Mouse (Mus musculus) midbrain, embryonic 13.5 days (tissue): ENCODE data around the gene Dlg2. TPM values are rescaled to one million over a fixed set of nuclear protein-coding genes. Genes with fewer than 3 reads are reported as not detected.

Experiments
- ATAC-seq: fragments of 200-750 bp; cut with Nextera tagmentation; 2 replicates; pipeline ENCODE4 v1.8.0; 2017; ENCODE audit warnings: mild to moderate bottlenecking, moderate TSS enrichment, moderate library complexity
- H3K27ac ChIP-seq: fragments of 300-500 bp; sonication (generic); 2 replicates; pipeline ENCODE4 v1.5.1; 2015; ENCODE audit warnings: inconsistent platforms, mild to moderate bottlenecking, moderate library complexity
- H3K27me3 ChIP-seq: fragments of 300-500 bp; sonication (generic); 2 replicates; pipeline ENCODE4 v1.6.1; 2015; ENCODE audit warnings: mild to moderate bottlenecking, inconsistent platforms
- H3K36me3 ChIP-seq: fragments of 300-500 bp; sonication (generic); 2 replicates; pipeline ENCODE4 v1.6.1; 2015; ENCODE audit warnings: mild to moderate bottlenecking, inconsistent platforms
- H3K4me1 ChIP-seq: fragments of 300-500 bp; sonication (generic); replicated peaks from 2 replicates; pipeline ENCODE4 v1.6.1; 2015; ENCODE audit warnings: inconsistent platforms
- H3K4me2 ChIP-seq: fragments of 300-500 bp; sonication (generic); replicated peaks from 2 replicates; pipeline ENCODE4 v1.6.1; 2015; ENCODE audit warnings: moderate library complexity, mild to moderate bottlenecking, inconsistent platforms
- H3K4me3 ChIP-seq: fragments of 300-500 bp; sonication (generic); replicated peaks from 2 replicates; pipeline ENCODE4 v1.5.1; 2015; ENCODE audit warnings: mild to moderate bottlenecking, inconsistent platforms
- H3K9ac ChIP-seq: fragments of 300-500 bp; sonication (generic); replicated peaks from 2 replicates; pipeline ENCODE4 v1.6.1; 2015; ENCODE audit warnings: mild to moderate bottlenecking, inconsistent platforms
- H3K9me3 ChIP-seq: fragments of 300-500 bp; sonication (generic); 2 replicates; pipeline ENCODE4 v1.6.1; 2016; ENCODE audit warnings: mild to moderate bottlenecking, inconsistent platforms
- WGBS: fragments of 180-500 bp; shearing (Covaris S2); methylation state at CpG from one replicate; pipeline ENCODE4 v1.1.7; 2015; 5-methylcytosine and 5-hydroxymethylcytosine counted together
- polyA plus RNA-seq: library from polyadenylated mRNA; unstranded; fragments of >200 nt; fragmentation: Nextera tagmentation; extraction: Ambion mirVana; gene quantifications from 2 replicates; pipeline ENCODE4 v1.2.1, GENCODE M21; 2015

The Dlg2 gene
- polyA plus RNA-seq, 1 experiment from 2014 or later: 13.0 TPM

- Histone ChIP-seq H3K4me1 (peaks cover 20% of the 10 kb centered on the region), H3K4me2 (peak overlapping the region; percentile 70), H3K9ac (no peak overlapping the region), H3K27me3 (peaks cover 34% of the 10 kb centered on the region), H3K4me3 (no peak overlapping the region), H3K27ac (no peak overlapping the region), H3K9me3 (no peaks in the 10 kb centered on the region), H3K36me3 (no peaks in the 10 kb centered on the region)
- no peak for ATAC-seq
- WGBS: 34% methylated on average over 5 of the region's 5 CpGs
Observed at GRCm38 (mm10) chr7:92180029-92180428, 1703.6 kb downstream of the Dlg2 start.

- 17% methylated on average over 29 of the region's 29 CpGs for WGBS
- peak; percentile 77 for ATAC-seq
- Histone ChIP-seq H3K9me3 (no peaks in the 10 kb centered on the region), H3K4me1 (peaks cover 20% of the 10 kb centered on the region), H3K36me3 (no peaks in the 10 kb centered on the region), H3K4me3 (peak overlapping the region; percentile 36), H3K27me3 (peaks cover 34% of the 10 kb centered on the region), H3K9ac (peak overlapping the region; percentile 48), H3K4me2 (peak overlapping the region; percentile 70), H3K27ac (no peak overlapping the region)
Observed at GRCm38 (mm10) chr7:92180591-92181587, 1704.4 kb downstream of the Dlg2 start.

GRCm38 (mm10) chr7:92181959-92182612 is 1705.6 kb downstream of the Dlg2 start:
- WGBS: 7% methylated on average over 10 of the region's 10 CpGs
- Histone ChIP-seq H3K9me3 (no peaks in the 10 kb centered on the region), H3K36me3 (no peaks in the 10 kb centered on the region), H3K27me3 (peaks cover 34% of the 10 kb centered on the region), H3K27ac (no peak overlapping the region), H3K9ac (no peak overlapping the region), H3K4me2 (peak overlapping the region; percentile 70), H3K4me3 (no peak overlapping the region), H3K4me1 (peaks cover 20% of the 10 kb centered on the region)
- peak; percentile 73 for ATAC-seq

GRCm38 (mm10) chr7:92184371-92185059 is 1708.0 kb downstream of the Dlg2 start:
- Histone ChIP-seq H3K4me3 (no peak overlapping the region), H3K36me3 (no peaks in the 10 kb centered on the region)
- 90% methylated on average over 7 of the region's 7 CpGs for WGBS

GRCm38 (mm10) chr7:92186341-92186740 is 1709.9 kb downstream of the Dlg2 start:
- ATAC-seq: no peak
- WGBS: 93% methylated on average over 5 of the region's 5 CpGs
- Histone ChIP-seq H3K36me3 (no peaks in the 10 kb centered on the region), H3K4me1 (peaks cover 9% of the 10 kb centered on the region), H3K4me3 (no peak overlapping the region), H3K9me3 (no peaks in the 10 kb centered on the region), H3K27ac (no peak overlapping the region), H3K27me3 (peaks cover 19% of the 10 kb centered on the region), H3K4me2 (no peak overlapping the region), H3K9ac (no peak overlapping the region)

More at GRCm38 (mm10) chr7:92184371-92185059, 1708.0 kb downstream of the Dlg2 start:
- Histone ChIP-seq H3K4me2 (no peak overlapping the region), H3K4me1 (peaks cover 20% of the 10 kb centered on the region), H3K27me3 (peaks cover 34% of the 10 kb centered on the region), H3K9ac (no peak overlapping the region), H3K27ac (no peak overlapping the region), H3K9me3 (no peaks in the 10 kb centered on the region)
- ATAC-seq: no peak

- WGBS: 71% methylated on average over 6 of the region's 6 CpGs
- Histone ChIP-seq H3K4me1 (no peaks in the 10 kb centered on the region), H3K36me3 (no peaks in the 10 kb centered on the region), H3K4me3 (no peak overlapping the region), H3K9ac (no peak overlapping the region), H3K27me3 (0 out of 2 replicates have a peak, but pooled peaks cover 2% of the 10 kb centered on the region), H3K9me3 (no peaks in the 10 kb centered on the region), H3K4me2 (no peak overlapping the region), H3K27ac (no peak overlapping the region)
- ATAC-seq: no peak
Observed at GRCm38 (mm10) chr7:92189149-92189548, 1712.7 kb downstream of the Dlg2 start.

- no peak for ATAC-seq
- H3K9ac ChIP-seq: no peak overlapping the region
- 81% methylated on average over 4 of the region's 4 CpGs for WGBS
- no peaks in the 10 kb centered on the region for H3K27me3 ChIP-seq
- H3K4me2 ChIP-seq: no peak overlapping the region
- H3K27ac ChIP-seq: no peak overlapping the region
- H3K4me3 ChIP-seq: no peak overlapping the region
- H3K4me1 ChIP-seq: no peaks in the 10 kb centered on the region
- H3K36me3 ChIP-seq: no peaks in the 10 kb centered on the region
- H3K9me3 ChIP-seq: no peaks in the 10 kb centered on the region
Observed at GRCm38 (mm10) chr7:92196004-92196403, 1719.5 kb downstream of the Dlg2 start.

- H3K4me1 ChIP-seq: no peaks in the 10 kb centered on the region
- H3K4me3 ChIP-seq: no peak overlapping the region
- no peaks in the 10 kb centered on the region for H3K27me3 ChIP-seq
- no peaks in the 10 kb centered on the region for H3K36me3 ChIP-seq
- H3K9me3 ChIP-seq: no peaks in the 10 kb centered on the region
- no peak overlapping the region for H3K4me2 ChIP-seq
- no peak for ATAC-seq
- no peak overlapping the region for H3K27ac ChIP-seq
- no peak overlapping the region for H3K9ac ChIP-seq
- WGBS: 80% methylated on average over 3 of the region's 3 CpGs
Observed at GRCm38 (mm10) chr7:92197621-92198020, 1721.1 kb downstream of the Dlg2 start.

GRCm38 (mm10) chr7:92199131-92199530 is 1722.7 kb downstream of the Dlg2 start:
- H3K4me1 ChIP-seq: no peaks in the 10 kb centered on the region
- no peak overlapping the region for H3K9ac ChIP-seq
- 85% methylated on average over 1 of the region's 1 CpGs for WGBS

GRCm38 (mm10) chr7:92210701-92211100 is 1734.2 kb downstream of the Dlg2 start:
- no peaks in the 10 kb centered on the region for H3K36me3 ChIP-seq
- H3K27ac ChIP-seq: no peak overlapping the region
- whole genome bisulfite sequencing: 88% methylated on average over 5 of the region's 5 CpGs
- H3K4me1 ChIP-seq: no peaks in the 10 kb centered on the region
- no peak overlapping the region for H3K4me2 ChIP-seq
- no peaks in the 10 kb centered on the region for H3K27me3 ChIP-seq
- no peaks in the 10 kb centered on the region for H3K9me3 ChIP-seq
- H3K4me3 ChIP-seq: no peak overlapping the region
- no peak overlapping the region for H3K9ac ChIP-seq
- no peak for ATAC-seq

More at GRCm38 (mm10) chr7:92199131-92199530, 1722.7 kb downstream of the Dlg2 start:
- ATAC-seq: no peak
- Histone ChIP-seq H3K36me3 (no peaks in the 10 kb centered on the region), H3K4me3 (no peak overlapping the region), H3K27me3 (no peaks in the 10 kb centered on the region), H3K27ac (no peak overlapping the region), H3K9me3 (no peaks in the 10 kb centered on the region), H3K4me2 (no peak overlapping the region)

GRCm38 (mm10) chr7:92213751-92214150 is 1737.3 kb downstream of the Dlg2 start:
- Histone ChIP-seq H3K4me3 (no peak overlapping the region), H3K4me2 (no peak overlapping the region), H3K9ac (no peak overlapping the region), H3K27ac (no peak overlapping the region), H3K9me3 (no peaks in the 10 kb centered on the region), H3K4me1 (no peaks in the 10 kb centered on the region), H3K27me3 (no peaks in the 10 kb centered on the region), H3K36me3 (no peaks in the 10 kb centered on the region)
- no peak for ATAC-seq
- 87% methylated on average over 5 of the region's 5 CpGs for WGBS

- no peaks in the 10 kb centered on the region for H3K9me3 ChIP-seq
- no peaks in the 10 kb centered on the region for H3K36me3 ChIP-seq
- no peaks in the 10 kb centered on the region for H3K27me3 ChIP-seq
- no peak overlapping the region for H3K9ac ChIP-seq
- no peak overlapping the region for H3K4me3 ChIP-seq
- ATAC-seq: no peak
- no peak overlapping the region for H3K4me2 ChIP-seq
- no peak overlapping the region for H3K27ac ChIP-seq
- H3K4me1 ChIP-seq: no peaks in the 10 kb centered on the region
Observed at GRCm38 (mm10) chr7:92218171-92218570, 1741.7 kb downstream of the Dlg2 start.
